Mouse (Mus musculus) bone marrow macrophage, adult 2 months (primary cell): Measurements from ENCODE around the gene Rftn1.
"Not testable (repeated sequence)": the region's sequence is repeated elsewhere in the genome, so short reads cannot be mapped to it uniquely, and the experiment has no call there.

ENCODE experiments used
- CTCF ChIP-seq: IDR thresholded peaks from 2 replicates; pipeline ENCODE4 v1.5.1; 2012; ENCODE audit warnings: low read depth, mild to moderate bottlenecking, low read length, moderate library complexity
- POLR2A ChIP-seq: IDR thresholded peaks from 2 replicates; pipeline ENCODE4 v1.6.1; 2012; ENCODE audit warnings: mild to moderate bottlenecking, low read depth, low read length, borderline replicate concordance

- TF ChIP-seq POLR2A, CTCF: not testable (repeated sequence)
Measured at GRCm38 (mm10) chr17:50116401-50116800, 74.1 kb downstream of the Rftn1 start.
